Mouse (Mus musculus) spleen, adult 2 months (tissue): ENCODE data around the gene Slc9a7. TPM values are rescaled to one million over a fixed set of nuclear protein-coding genes. Genes with fewer than 3 reads are reported as not detected.

Experiments used
- DNase-seq, 2 experiments: peaks; one replicate each; pipeline versions ENCODE4 v3.0.0 to v3.0.0-alpha.2; 2012 to 2021; ENCODE audit warnings: low spot score in 2 of 2, low read depth in 1 of 2
- H3K27ac ChIP-seq: fragments of 200-500 bp; 2 replicates; pipeline ENCODE4 v1.5.1; 2012; ENCODE audit warnings: low read length, inconsistent platforms; ENCODE audit not compliant: insufficient read depth
- H3K27me3 ChIP-seq: fragments of 200-500 bp; 2 replicates; pipeline ENCODE4 v1.6.1; 2012; ENCODE audit warnings: mild to moderate bottlenecking, moderate library complexity, low read length, inconsistent platforms; ENCODE audit not compliant: control insufficient read depth, insufficient read depth
- H3K36me3 ChIP-seq: fragments of 200-500 bp; 2 replicates; pipeline ENCODE4 v1.6.1; 2012; ENCODE audit warnings: mild to moderate bottlenecking, low read length, inconsistent platforms; ENCODE audit not compliant: control insufficient read depth, insufficient read depth
- H3K4me1 ChIP-seq: fragments of 200-500 bp; 2 replicates; pipeline ENCODE4 v1.6.1; 2011; ENCODE audit warnings: inconsistent platforms; ENCODE audit not compliant: control insufficient read depth, insufficient read depth, insufficient read length
- H3K4me3 ChIP-seq: fragments of 200-500 bp; 2 replicates; pipeline ENCODE4 v1.5.1; 2011; ENCODE audit warnings: mild to moderate bottlenecking, inconsistent platforms; ENCODE audit not compliant: insufficient read depth, insufficient read length; ENCODE audit errors: extremely low read depth
- CTCF ChIP-seq: fragments of 200-500 bp; IDR thresholded peaks from 2 replicates; pipeline ENCODE4 v1.5.1; 2011; ENCODE audit warnings: mild to moderate bottlenecking, inconsistent platforms; ENCODE audit not compliant: insufficient read depth, insufficient read length, insufficient replicate concordance; ENCODE audit errors: extremely low read depth
- POLR2A ChIP-seq: fragments of 200-500 bp; IDR thresholded peaks from 2 replicates; pipeline ENCODE4 v1.6.1; 2011; ENCODE audit warnings: low read depth, low read length, inconsistent platforms
- WGBS: fragments of 180-500 bp; shearing (Covaris S2); methylation state at CpG from one replicate; pipeline ENCODE4 v1.1.7; 2018; 5-methylcytosine and 5-hydroxymethylcytosine counted together
- polyA plus RNA-seq: library from polyadenylated mRNA; depleted of rRNA; stranded (reverse); fragments of >200 nt; gene quantifications from 2 replicates; pipeline ENCODE4 v1.2.3, GENCODE M21; 2012

Gene Slc9a7
- polyA plus RNA-seq, 1 experiment, result 15.7 TPM

- no peaks in the 10 kb centered on the region for H3K27me3 ChIP-seq
- H3K36me3 ChIP-seq, result peaks cover 2% of the 10 kb centered on the region
- no peaks in the 10 kb centered on the region; the same call in 1 of the 2 replicates for H3K4me1 ChIP-seq
- TF ChIP-seq CTCF (no peak), POLR2A (no peak)
- WGBS, result 74% methylated on average over 9 of the region's 9 CpGs
- DNase-seq, result no peak
- no peak overlapping the region for H3K4me3 ChIP-seq
- H3K27ac ChIP-seq, result no peak overlapping the region
Observed at GRCm38 (mm10) chrX:20161687-20162321, 129.8 kb downstream of the Slc9a7 start.

GRCm38 (mm10) chrX:20160301-20160700 is 131.3 kb downstream of the Slc9a7 start:
- TF ChIP-seq CTCF (no peak), POLR2A (no peak)
- Histone ChIP-seq H3K36me3 (peaks cover 2% of the 10 kb centered on the region), H3K4me1 (no peaks in the 10 kb centered on the region; the same call in 1 of the 2 replicates), H3K27ac (no peak overlapping the region), H3K4me3 (no peak overlapping the region), H3K27me3 (no peaks in the 10 kb centered on the region)
- WGBS, result 63% methylated on average over 1 of the region's 1 CpGs
- DNase-seq, result no peak

GRCm38 (mm10) chrX:20157519-20157918 is 134.1 kb downstream of the Slc9a7 start:
- no peak for TF ChIP-seq POLR2A
- no peak for TF ChIP-seq CTCF
- DNase-seq, result no peak
- Histone ChIP-seq H3K27ac (no peak overlapping the region), H3K4me3 (no peak overlapping the region), H3K36me3 (peaks cover 2% of the 10 kb centered on the region), H3K27me3 (no peaks in the 10 kb centered on the region), H3K4me1 (no peaks in the 10 kb centered on the region)
- WGBS, result 24% methylated on average over 2 of the region's 2 CpGs

- Histone ChIP-seq H3K27ac (no peak overlapping the region), H3K36me3 (no peaks in the 10 kb centered on the region; the same call in 1 of the 2 replicates), H3K4me3 (no peak overlapping the region), H3K4me1 (peaks cover 2% of the 10 kb centered on the region; the same call in 1 of the 2 replicates), H3K27me3 (no peaks in the 10 kb centered on the region)
- DNase-seq, result no peak
- WGBS, result 70% methylated on average over 1 of the region's 1 CpGs
- TF ChIP-seq CTCF, result no peak
- no peak for TF ChIP-seq POLR2A
Observed at GRCm38 (mm10) chrX:20129466-20129865, 162.1 kb downstream of the Slc9a7 start.

GRCm38 (mm10) chrX:20128951-20129350 is 162.7 kb downstream of the Slc9a7 start:
- no peaks in the 10 kb centered on the region; the same call in 1 of the 2 replicates for H3K36me3 ChIP-seq
- no peak for TF ChIP-seq CTCF
- no peak for TF ChIP-seq POLR2A
- no peak overlapping the region for H3K4me3 ChIP-seq
- H3K27ac ChIP-seq, result no peak overlapping the region
- no peak for DNase-seq
- peaks cover 2% of the 10 kb centered on the region; the same call in 1 of the 2 replicates for H3K4me1 ChIP-seq
- H3K27me3 ChIP-seq, result no peaks in the 10 kb centered on the region

GRCm38 (mm10) chrX:20125481-20125880 is 166.1 kb downstream of the Slc9a7 start:
- Histone ChIP-seq H3K4me3 (no peak overlapping the region), H3K36me3 (no peaks in the 10 kb centered on the region), H3K27me3 (no peaks in the 10 kb centered on the region), H3K27ac (no peak overlapping the region), H3K4me1 (peaks cover 2% of the 10 kb centered on the region; the same call in 1 of the 2 replicates)
- DNase-seq, result no peak
- WGBS, result 76% methylated on average over 2 of the region's 2 CpGs
- TF ChIP-seq POLR2A (no peak), CTCF (no peak)

GRCm38 (mm10) chrX:20117717-20118116 is 173.9 kb downstream of the Slc9a7 start:
- Histone ChIP-seq H3K36me3 (no peaks in the 10 kb centered on the region), H3K27ac (no peak overlapping the region), H3K27me3 (no peaks in the 10 kb centered on the region), H3K4me3 (no peak overlapping the region), H3K4me1 (no peaks in the 10 kb centered on the region)
- no peak for DNase-seq
- WGBS, result 60% methylated on average over 2 of the region's 2 CpGs
- TF ChIP-seq POLR2A (no peak), CTCF (no peak)
